Mouse (Mus musculus) effector memory CD4-positive, alpha-beta T cell, adult 5 months (primary cell): ENCODE results near the gene 8030474K03Rik. TPM values are rescaled to one million over a fixed set of nuclear protein-coding genes. Genes with fewer than 3 reads are reported as not detected.

Experiments
- polyA plus RNA-seq: library from polyadenylated mRNA; unstranded; fragments of 100-300 nt; shearing (Covaris generic); gene quantifications from one replicate; pipeline ENCODE4 v1.2.1, GENCODE M21; 2017

The 8030474K03Rik gene
- polyA plus RNA-seq: not detected

DNA sequence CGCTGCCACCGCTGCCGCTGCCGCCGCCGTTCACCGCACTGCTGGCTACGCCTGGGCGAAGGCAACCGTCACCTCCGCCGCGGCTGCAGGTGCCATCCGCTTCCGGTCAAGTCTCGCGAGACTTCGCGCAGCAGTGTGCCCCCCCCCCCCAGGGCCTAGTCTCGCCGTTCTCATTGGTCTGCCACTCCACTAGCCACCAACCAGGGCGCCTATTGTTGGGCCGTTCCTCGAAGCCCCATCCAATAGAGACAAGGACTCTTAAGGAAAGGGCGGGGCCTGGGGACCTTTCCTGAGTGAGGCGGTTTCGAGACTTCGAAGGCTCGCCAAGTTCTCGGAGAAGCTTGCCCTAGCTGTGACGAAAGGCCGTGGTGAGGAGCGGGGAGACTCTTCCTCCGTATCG, at the start of gene 8030474K03Rik, which contains the start of gene Gm4779:
Gene 8030474K03Rik, plus strand, starts transcription at position 315 of the 400 bp plus-strand sequence.
Gene Gm4779, minus strand, starts transcription at position 82 of the 400 bp plus-strand sequence.

Other genes with a start within 250 kb of the 8030474K03Rik start
- 267 TPM for gene Ogt, start 154.6 kb upstream of the 8030474K03Rik start, polyA plus RNA-seq
- gene Cxcr3, start 60.4 kb upstream of the 8030474K03Rik start, polyA plus RNA-seq: 316 TPM
- not detected for gene Gm4779, start 233 bp upstream of the 8030474K03Rik start, polyA plus RNA-seq
- gene Nhsl2, start 54.7 kb downstream of the 8030474K03Rik start, polyA plus RNA-seq: 7.3 TPM